Mouse (Mus musculus): Measurements from ENCODE around the gene Fam84b. TPM values are rescaled to one million over a fixed set of nuclear protein-coding genes. Genes with fewer than 3 reads are reported as not detected.

Gene Fam84b
- polyA plus RNA-seq (2011; ENCODE audit: insufficient read depth, insufficient read length, low read depth, missing spikeins): 6.9 and 8.1 TPM in 2 replicates

- H3K36me3 ChIP-seq (ENCODE audit: control insufficient read depth, insufficient read depth, low read length, poor library complexity, severe bottlenecking): no peaks in the 10 kb centered on the region
- no peak for TF ChIP-seq EP300 (IDR thresholded peaks at IDR 0.05; ENCODE audit: insufficient read depth, low read depth, low read length)
- TF ChIP-seq POLR2A (IDR thresholded peaks at IDR 0.05; ENCODE audit: insufficient read depth, low read length): no peak
- no peak for TF ChIP-seq CTCF (IDR thresholded peaks at IDR 0.05; ENCODE audit: low read depth, low read length)
- no peaks in the 10 kb centered on the region for H3K4me1 ChIP-seq (ENCODE audit: control insufficient read depth, insufficient read depth, low read length)
- no peaks in the 10 kb centered on the region for H3K9me3 ChIP-seq (replicated peaks; ENCODE audit: control insufficient read depth, insufficient read depth, low read length, poor library complexity, severe bottlenecking)
- H3K27ac ChIP-seq (ENCODE audit: insufficient read depth, low read length): no peak within 1 kb of the TSS
- no peak within 1 kb of the TSS for H3K9ac ChIP-seq (ENCODE audit: low read depth, poor library complexity, severe bottlenecking)
- no peaks in the 10 kb centered on the region for H3K27me3 ChIP-seq (ENCODE audit: control insufficient read depth, insufficient read depth, low read length, poor library complexity, severe bottlenecking)
- H3K4me3 ChIP-seq (ENCODE audit: low read depth, low read length): no peak within 1 kb of the TSS
Observed at GRCm38 (mm10) chr15:60853231-60853999, at the start of gene Fam84b. Gene Fam84b, minus strand, starts transcription at chr15:60853778.

GRCm38 (mm10) chr15:60898187-60898965, 44.8 kb upstream of the Fam84b start:
- Histone ChIP-seq H3K9me3 (replicated peaks; ENCODE audit: control insufficient read depth, insufficient read depth, low read length, poor library complexity, severe bottlenecking) (no peaks in the 10 kb centered on the region), H3K9ac (ENCODE audit: low read depth, poor library complexity, severe bottlenecking) (no peak overlapping the region), H3K36me3 (ENCODE audit: control insufficient read depth, insufficient read depth, low read length, poor library complexity, severe bottlenecking) (no peaks in the 10 kb centered on the region), H3K4me1 (ENCODE audit: control insufficient read depth, insufficient read depth, low read length) (no peaks in the 10 kb centered on the region), H3K27me3 (ENCODE audit: control insufficient read depth, insufficient read depth, low read length, poor library complexity, severe bottlenecking) (no peaks in the 10 kb centered on the region; the same call in 1 of the 2 replicates), H3K4me3 (ENCODE audit: low read depth, low read length) (no peak overlapping the region), H3K27ac (ENCODE audit: insufficient read depth, low read length) (no peak overlapping the region)
- no peak for TF ChIP-seq CTCF (IDR thresholded peaks at IDR 0.05; ENCODE audit: low read depth, low read length)
- TF ChIP-seq POLR2A (IDR thresholded peaks at IDR 0.05; ENCODE audit: insufficient read depth, low read length): no peak
- no peak for TF ChIP-seq EP300 (IDR thresholded peaks at IDR 0.05; ENCODE audit: insufficient read depth, low read depth, low read length)

DNA sequence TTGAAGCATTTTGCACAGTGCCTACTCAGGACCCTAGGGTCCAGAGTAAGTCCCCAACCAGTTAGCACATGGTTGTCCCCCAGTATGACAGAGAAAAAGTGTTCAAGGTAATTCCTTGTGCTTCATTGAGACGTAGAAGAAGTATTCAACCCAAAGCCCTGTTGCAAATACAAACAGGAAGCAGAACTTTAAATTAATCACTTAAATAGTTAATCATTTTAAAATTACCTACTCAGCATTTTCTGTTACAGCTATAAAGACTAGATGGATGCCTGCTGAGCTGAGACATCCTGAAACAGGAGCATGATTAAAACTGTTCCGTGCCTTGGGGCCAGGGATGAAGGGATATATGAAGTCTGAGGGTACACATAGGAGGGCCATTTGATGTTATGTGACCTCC, 42.5 kb upstream of the Fam84b start:
- Histone ChIP-seq H3K9me3 (replicated peaks; ENCODE audit: control insufficient read depth, insufficient read depth, low read length, poor library complexity, severe bottlenecking) (no peaks in the 10 kb centered on the region), H3K27ac (ENCODE audit: insufficient read depth, low read length) (no peak overlapping the region), H3K4me3 (ENCODE audit: low read depth, low read length) (no peak overlapping the region)

GRCm38 (mm10) chr15:60892976-60893463, 39.4 kb upstream of the Fam84b start:
- H3K4me1 ChIP-seq (ENCODE audit: control insufficient read depth, insufficient read depth, low read length): no peaks in the 10 kb centered on the region
- no peak for TF ChIP-seq CTCF (IDR thresholded peaks at IDR 0.05; ENCODE audit: low read depth, low read length)
- no peak for TF ChIP-seq POLR2A (IDR thresholded peaks at IDR 0.05; ENCODE audit: insufficient read depth, low read length)
- TF ChIP-seq EP300 (IDR thresholded peaks at IDR 0.05; ENCODE audit: insufficient read depth, low read depth, low read length): no peak
- H3K27me3 ChIP-seq (ENCODE audit: control insufficient read depth, insufficient read depth, low read length, poor library complexity, severe bottlenecking): no peaks in the 10 kb centered on the region; the same call in 1 of the 2 replicates

More for the DNA sequence above, 42.5 kb upstream of the Fam84b start:
- H3K4me1 ChIP-seq (ENCODE audit: control insufficient read depth, insufficient read depth, low read length): no peaks in the 10 kb centered on the region
- H3K9ac ChIP-seq (ENCODE audit: low read depth, poor library complexity, severe bottlenecking): no peak overlapping the region
- no peaks in the 10 kb centered on the region; the same call in 1 of the 2 replicates for H3K27me3 ChIP-seq (ENCODE audit: control insufficient read depth, insufficient read depth, low read length, poor library complexity, severe bottlenecking)
- no peak for TF ChIP-seq EP300 (IDR thresholded peaks at IDR 0.05; ENCODE audit: insufficient read depth, low read depth, low read length)
- no peaks in the 10 kb centered on the region for H3K36me3 ChIP-seq (ENCODE audit: control insufficient read depth, insufficient read depth, low read length, poor library complexity, severe bottlenecking)

DNA sequence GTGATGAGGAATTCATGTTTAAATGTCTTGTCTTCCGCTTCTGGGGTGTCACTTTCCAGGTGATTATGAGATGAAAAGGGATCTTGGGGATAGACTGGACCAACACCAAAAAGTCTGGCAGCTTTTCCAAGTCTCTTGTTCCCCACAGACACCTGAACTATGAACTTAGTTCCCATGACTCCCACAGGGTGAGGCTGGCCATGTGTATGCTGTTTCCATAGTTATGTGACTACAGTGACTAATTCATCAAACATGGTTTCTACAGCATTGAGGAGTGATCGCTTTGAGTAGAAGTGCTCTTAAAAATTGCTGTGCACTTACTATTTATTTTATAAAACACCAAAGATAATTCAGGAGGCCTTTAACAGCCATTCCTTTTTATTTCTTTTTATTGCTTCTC, 35.1 kb upstream of the Fam84b start:
- TF ChIP-seq POLR2A (IDR thresholded peaks at IDR 0.05; ENCODE audit: insufficient read depth, low read length) (no peak), CTCF (IDR thresholded peaks at IDR 0.05; ENCODE audit: low read depth, low read length) (no peak), EP300 (IDR thresholded peaks at IDR 0.05; ENCODE audit: insufficient read depth, low read depth, low read length) (no peak)
- Histone ChIP-seq H3K4me1 (ENCODE audit: control insufficient read depth, insufficient read depth, low read length) (no peaks in the 10 kb centered on the region), H3K4me3 (ENCODE audit: low read depth, low read length) (no peak overlapping the region), H3K27me3 (ENCODE audit: control insufficient read depth, insufficient read depth, low read length, poor library complexity, severe bottlenecking) (no peaks in the 10 kb centered on the region), H3K27ac (ENCODE audit: insufficient read depth, low read length) (no peak overlapping the region), H3K9ac (ENCODE audit: low read depth, poor library complexity, severe bottlenecking) (no peak overlapping the region), H3K9me3 (replicated peaks; ENCODE audit: control insufficient read depth, insufficient read depth, low read length, poor library complexity, severe bottlenecking) (no peaks in the 10 kb centered on the region), H3K36me3 (ENCODE audit: control insufficient read depth, insufficient read depth, low read length, poor library complexity, severe bottlenecking) (no peaks in the 10 kb centered on the region)

More at GRCm38 (mm10) chr15:60892976-60893463, 39.4 kb upstream of the Fam84b start:
- Histone ChIP-seq H3K36me3 (ENCODE audit: control insufficient read depth, insufficient read depth, low read length, poor library complexity, severe bottlenecking) (no peaks in the 10 kb centered on the region), H3K9me3 (replicated peaks; ENCODE audit: control insufficient read depth, insufficient read depth, low read length, poor library complexity, severe bottlenecking) (no peaks in the 10 kb centered on the region), H3K9ac (ENCODE audit: low read depth, poor library complexity, severe bottlenecking) (no peak overlapping the region), H3K4me3 (ENCODE audit: low read depth, low read length) (no peak overlapping the region), H3K27ac (ENCODE audit: insufficient read depth, low read length) (no peak overlapping the region)

Data from ES-Bruce4 (cell line).